22 mouse cellular contexts compared by ENCODE assay signal in genomic region chr11:44046083-44046482, GRCm38 (mm10).
DNase-seq lines count a peak whose midpoint lies in the region; ATAC-seq and TF ChIP-seq lines count a peak whose summit lies in the region.
"Had no signal": no experiment of that assay in that cellular context is flagged by ENCODE, and none has a peak within 500 bp of the region (broad histone marks: within the 10 kb centered on the region; RNA-seq: fewer than 3 reads in every experiment).

No protein-coding gene starts in this region.

- no peaks in the 10 kb centered on the region for H3K4me1 ChIP-seq in forebrain, embryonic 11.5 days (replicated peaks; ENCODE audit: control insufficient read depth, insufficient read depth, low read length)
- H3K4me1 ChIP-seq in forebrain, postnatal 0 days (ENCODE audit: insufficient read depth), result no peaks in the 10 kb centered on the region
- H3K4me1 ChIP-seq in forebrain, embryonic 14.5 days (ENCODE audit: control insufficient read depth, insufficient read depth, low read length), result no peaks in the 10 kb centered on the region
- H3K4me1 ChIP-seq in heart, embryonic 12.5 days (replicated peaks), result no peaks in the 10 kb centered on the region
- H3K4me1 ChIP-seq: heart, embryonic 10.5 days; hindbrain, embryonic 10.5 days; hindbrain, embryonic 13.5 days; intestine, embryonic 15.5 days had no signal

- H3K27me3 ChIP-seq in forebrain, embryonic 11.5 days (ENCODE audit: control insufficient read depth, insufficient read depth, low read length), result peaks cover 11% of the 10 kb centered on the region; the same call in 1 of the 2 replicates
- no peaks in the 10 kb centered on the region; the same call in none of the 2 replicates for H3K27me3 ChIP-seq in forebrain, postnatal 0 days (ENCODE audit: insufficient read depth, low read length)
- H3K27me3 ChIP-seq in forebrain, embryonic 14.5 days (replicated peaks; ENCODE audit: control insufficient read depth, insufficient read depth, low read length), result 0 out of 2 replicates have a peak, but pooled peaks cover 6% of the 10 kb centered on the region
- no peaks in the 10 kb centered on the region for H3K27me3 ChIP-seq in heart, embryonic 12.5 days (replicated peaks)
- H3K27me3 ChIP-seq: hindbrain, embryonic 13.5 days; intestine, embryonic 15.5 days; Patski had no signal

- no peak overlapping the region for H3K9ac ChIP-seq in forebrain, embryonic 11.5 days (ENCODE audit: low read length)
- H3K9ac ChIP-seq in forebrain, postnatal 0 days, result no peak overlapping the region
- no peak overlapping the region for H3K9ac ChIP-seq in forebrain, embryonic 14.5 days (ENCODE audit: low read length)
- no peak overlapping the region for H3K9ac ChIP-seq in heart, embryonic 12.5 days
- H3K9ac ChIP-seq: hindbrain, embryonic 13.5 days; intestine, embryonic 15.5 days had no signal

- H3K4me3 ChIP-seq in forebrain, embryonic 11.5 days (ENCODE audit: low read depth, low read length), result no peak overlapping the region
- H3K4me3 ChIP-seq in forebrain, postnatal 0 days (ENCODE audit: low read depth, low read length), result no peak overlapping the region
- H3K4me3 ChIP-seq in forebrain, embryonic 14.5 days (ENCODE audit: low read depth, low read length), result no peak overlapping the region
- no peak overlapping the region for H3K4me3 ChIP-seq in heart, embryonic 12.5 days
- H3K4me3 ChIP-seq: heart, adult 2 months; heart, embryonic 10.5 days; hindbrain, embryonic 10.5 days; hindbrain, embryonic 13.5 days; intestine, embryonic 15.5 days had no signal

- no peak for DNase-seq in forebrain, embryonic 11.5 days (ENCODE audit: low spot score)
- DNase-seq in forebrain, postnatal 0 days, result no peak
- DNase-seq in Muller cell, postnatal 12 days (ENCODE audit: inconsistent ontology term), result peak; percentile 67
- DNase-seq in forebrain, embryonic 14.5 days (ENCODE audit: low spot score), result peak; percentile 65
- DNase-seq in adrenal gland, adult (ENCODE audit: inconsistent age in 2 of 2, low spot score in 1 of 2), result no peak
- DNase-seq: adrenal gland, adult 2 months; adrenal gland, postnatal 14 days; cerebellum, adult 18-20 months; cerebellum, adult 9-10 months; cerebellum, postnatal 14 days; gastrocnemius, postnatal 10 days; gastrocnemius, postnatal 36 days; heart, adult 2 months; kidney, adult 11 months; kidney, adult 8-10 months had no signal

- no peaks in the 10 kb centered on the region for H3K9me3 ChIP-seq in forebrain, embryonic 11.5 days (ENCODE audit: control insufficient read depth, low read length)
- no peaks in the 10 kb centered on the region for H3K9me3 ChIP-seq in forebrain, postnatal 0 days (ENCODE audit: low read length)
- no peaks in the 10 kb centered on the region for H3K9me3 ChIP-seq in forebrain, embryonic 14.5 days (replicated peaks; ENCODE audit: control insufficient read depth, low read length)
- H3K9me3 ChIP-seq in heart, embryonic 12.5 days (replicated peaks), result no peaks in the 10 kb centered on the region
- H3K9me3 ChIP-seq: heart, embryonic 10.5 days; hindbrain, embryonic 10.5 days; hindbrain, embryonic 13.5 days; intestine, embryonic 15.5 days had no signal

- peak; percentile 70 for ATAC-seq in forebrain, embryonic 11.5 days (replicated peaks; ENCODE audit: low FRiP score)
- ATAC-seq in forebrain, postnatal 0 days, result no peak
- ATAC-seq in forebrain, embryonic 14.5 days, result peak; percentile 69; the same call in 1 of the 2 replicates
- no peak for ATAC-seq in heart, embryonic 12.5 days (ENCODE audit: insufficient number of reproducible peaks, low FRiP score)
- ATAC-seq: hindbrain, embryonic 16.5 days; intestine, embryonic 15.5 days; Patski had no signal

- no peak overlapping the region for H3K27ac ChIP-seq in forebrain, embryonic 11.5 days (ENCODE audit: low read depth, low read length)
- H3K27ac ChIP-seq in forebrain, postnatal 0 days (ENCODE audit: low read depth, low read length), result no peak overlapping the region
- H3K27ac ChIP-seq in forebrain, embryonic 14.5 days (ENCODE audit: low read depth, low read length), result no peak overlapping the region
- no peak overlapping the region for H3K27ac ChIP-seq in heart, embryonic 12.5 days (ENCODE audit: poor library complexity, severe bottlenecking)
- H3K27ac ChIP-seq: heart, adult 2 months; heart, embryonic 10.5 days; hindbrain, embryonic 10.5 days; hindbrain, embryonic 13.5 days; intestine, embryonic 15.5 days had no signal

- no peak overlapping the region for H3K4me2 ChIP-seq in forebrain, embryonic 11.5 days (ENCODE audit: low read depth, low read length, severe bottlenecking)
- no peak overlapping the region for H3K4me2 ChIP-seq in forebrain, postnatal 0 days (ENCODE audit: low read depth)
- no peak overlapping the region for H3K4me2 ChIP-seq in forebrain, embryonic 14.5 days (ENCODE audit: low read length)
- no peak overlapping the region for H3K4me2 ChIP-seq in heart, embryonic 12.5 days
- H3K4me2 ChIP-seq: hindbrain, embryonic 13.5 days; intestine, embryonic 15.5 days had no signal

- H3K36me3 ChIP-seq in forebrain, embryonic 11.5 days (ENCODE audit: control insufficient read depth, insufficient read depth, low read length), result no peaks in the 10 kb centered on the region
- H3K36me3 ChIP-seq in forebrain, postnatal 0 days (ENCODE audit: insufficient read depth), result no peaks in the 10 kb centered on the region
- H3K36me3 ChIP-seq in forebrain, embryonic 14.5 days (ENCODE audit: control insufficient read depth, insufficient read depth, low read length), result no peaks in the 10 kb centered on the region
- H3K36me3 ChIP-seq in heart, embryonic 12.5 days, result no peaks in the 10 kb centered on the region
- H3K36me3 ChIP-seq: heart, embryonic 10.5 days; hindbrain, embryonic 10.5 days; hindbrain, embryonic 13.5 days; intestine, embryonic 15.5 days had no signal

- TF ChIP-seq CTCF in forebrain, postnatal 0 days (IDR thresholded peaks at IDR 0.05; ENCODE audit: low read depth), result no peak

- 23% methylated on average over 2 of the region's 2 CpGs for WGBS in forebrain, embryonic 11.5 days
- 7% methylated on average over 2 of the region's 2 CpGs for WGBS in forebrain, postnatal 0 days
- 9% methylated on average over 2 of the region's 2 CpGs for WGBS in forebrain, embryonic 14.5 days
- 67% methylated on average over 2 of the region's 2 CpGs for WGBS in heart, embryonic 12.5 days

Comparison
In these comparisons a context has a peak if more than half of its experiments do, and no peak if none do; other contexts are left out.
1. ATAC-seq: peak in forebrain, embryonic 11.5 days (single experiment) and forebrain, embryonic 14.5 days (single experiment); none in forebrain, postnatal 0 days (single experiment) and heart, embryonic 12.5 days (single experiment).
2. DNase-seq: peak in Muller cell, postnatal 12 days (single experiment) and forebrain, embryonic 14.5 days (single experiment); none in forebrain, embryonic 11.5 days (single experiment), forebrain, postnatal 0 days (single experiment) and adrenal gland, adult (0 of 2).